Mouse (Mus musculus) myocyte (in vitro differentiated cells): ENCODE measurements around the gene Emsy. TPM values are rescaled to one million over a fixed set of nuclear protein-coding genes. Genes with fewer than 3 reads are reported as not detected.

Source experiments
- H3K27me3 ChIP-seq: one replicate; pipeline ENCODE4 v1.6.1; 2011; ENCODE audit not compliant: control insufficient read depth, insufficient read depth, insufficient read length
- H3K36me3 ChIP-seq: one replicate; pipeline ENCODE4 v1.6.1; 2011; ENCODE audit not compliant: control insufficient read depth, insufficient read depth
- H3K4me2 ChIP-seq: one replicate; pipeline ENCODE4 v1.6.1; 2011; ENCODE audit warnings: low read depth, control low read depth
- H3K4me3 ChIP-seq: one replicate; pipeline ENCODE4 v1.5.1; 2011; ENCODE audit warnings: mild to moderate bottlenecking, control low read depth, moderate library complexity
- H3K79me2 ChIP-seq: one replicate; pipeline ENCODE4 v1.6.1; 2011; ENCODE audit not compliant: control insufficient read depth, insufficient read depth
- H3ac ChIP-seq: one replicate; pipeline ENCODE4 v1.6.1; 2011; ENCODE audit not compliant: control insufficient read depth, insufficient read length
- CEBPB ChIP-seq: IDR thresholded peaks from 2 replicates; pipeline ENCODE4 v1.6.1; 2011; ENCODE audit warnings: mild to moderate bottlenecking, moderate library complexity; ENCODE audit not compliant: poor library complexity, insufficient read depth, severe bottlenecking
- E2F4 ChIP-seq: IDR thresholded peaks from one replicate; pipeline ENCODE4 v1.6.1; 2011; ENCODE audit warnings: mild to moderate bottlenecking, control low read depth, moderate library complexity; ENCODE audit not compliant: insufficient read depth
- MAX ChIP-seq: IDR thresholded peaks from one replicate; pipeline ENCODE4 v1.6.1; 2011; ENCODE audit warnings: low read depth, mild to moderate bottlenecking, control low read depth
- MYOD1 ChIP-seq, 3 experiments: IDR thresholded peaks; one replicate each; pipeline ENCODE4 v1.6.1; 2011; ENCODE audit warnings: control low read depth in 2 of 3, low read depth in 2 of 3, mild to moderate bottlenecking in 2 of 3, moderate library complexity in 1 of 3; ENCODE audit not compliant: insufficient read length in 2 of 3, control insufficient read depth in 1 of 3
- MYOG ChIP-seq, 3 experiments: IDR thresholded peaks; one replicate each; pipeline ENCODE4 v1.6.1; 2011; ENCODE audit warnings: control low read depth in 2 of 3, low read depth in 2 of 3, mild to moderate bottlenecking in 2 of 3; ENCODE audit not compliant: insufficient read length in 2 of 3, control insufficient read depth in 1 of 3, insufficient read depth in 1 of 3
- POLR2A ChIP-seq: IDR thresholded peaks from one replicate; pipeline ENCODE4 v1.6.1; 2011; ENCODE audit warnings: low read depth, mild to moderate bottlenecking, control low read depth, moderate library complexity; ENCODE audit not compliant: insufficient read length
- REST ChIP-seq: IDR thresholded peaks from one replicate; pipeline ENCODE4 v1.6.1; 2011; ENCODE audit warnings: mild to moderate bottlenecking, control low read depth, moderate library complexity; ENCODE audit not compliant: insufficient read depth, insufficient read length
- SRF ChIP-seq: IDR thresholded peaks from one replicate; pipeline ENCODE4 v1.6.1; 2011; ENCODE audit warnings: low read depth; ENCODE audit not compliant: control insufficient read depth, insufficient read length
- TCF12 ChIP-seq: IDR thresholded peaks from one replicate; pipeline ENCODE4 v1.6.1; 2011; ENCODE audit warnings: mild to moderate bottlenecking, control low read depth; ENCODE audit not compliant: poor library complexity, insufficient read depth, severe bottlenecking
- TCF3 ChIP-seq: IDR thresholded peaks from one replicate; pipeline ENCODE4 v1.6.1; 2011; ENCODE audit warnings: low read depth, control low read depth; ENCODE audit not compliant: insufficient read length
- USF1 ChIP-seq: IDR thresholded peaks from one replicate; pipeline ENCODE4 v1.6.1; 2011; ENCODE audit warnings: low read depth, mild to moderate bottlenecking, control low read depth, moderate library complexity
- polyA plus RNA-seq: library from polyadenylated mRNA; unstranded; fragments of >200 nt; fragmentation: generic; extraction: Trizol; gene quantifications from one replicate; pipeline ENCODE4 v1.2.1, GENCODE M21; 2012; ENCODE audit warnings: missing spikeins

The Emsy gene
- polyA plus RNA-seq, 1 experiment: 9.1 TPM

DNA sequence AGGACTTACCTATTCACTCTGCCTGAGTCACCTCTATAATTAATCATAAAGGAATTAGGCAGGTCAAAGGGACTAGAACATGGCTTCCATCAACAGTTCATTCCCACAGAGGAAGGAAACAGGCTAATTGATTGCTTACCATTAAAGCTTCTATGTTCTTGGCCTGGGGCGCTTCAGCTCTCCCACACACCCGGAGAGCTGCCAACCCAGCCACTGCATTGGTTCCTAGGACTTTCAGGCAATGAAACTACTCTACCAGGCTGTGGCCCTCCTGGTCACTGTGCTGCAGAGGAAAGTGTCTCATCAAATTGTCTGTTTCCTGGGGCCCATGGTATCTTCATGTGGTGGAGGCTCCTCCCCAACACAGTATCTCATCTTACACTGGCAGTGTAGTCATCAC lies 20.9 kb upstream of the Emsy start:
- Histone ChIP-seq H3K79me2 (no peaks in the 10 kb centered on the region), H3K4me2 (no peak overlapping the region), H3K36me3 (no peaks in the 10 kb centered on the region), H3ac (no peak overlapping the region), H3K4me3 (no peak overlapping the region), H3K27me3 (no peaks in the 10 kb centered on the region)
- TF ChIP-seq MYOG (IDR thresholded peaks at IDR 0.05; ENCODE audit: control insufficient read depth in 1 of 3, insufficient read depth in 1 of 3, insufficient read length in 2 of 3, low read depth in 2 of 3) (no peak), TCF3 (no peak), SRF (no peak), E2F4 (no peak), REST (no peak), MYOD1 (IDR thresholded peaks at IDR 0.05; ENCODE audit: control insufficient read depth in 1 of 3, insufficient read length in 2 of 3, low read depth in 2 of 3) (no peak), CEBPB (no peak)

DNA sequence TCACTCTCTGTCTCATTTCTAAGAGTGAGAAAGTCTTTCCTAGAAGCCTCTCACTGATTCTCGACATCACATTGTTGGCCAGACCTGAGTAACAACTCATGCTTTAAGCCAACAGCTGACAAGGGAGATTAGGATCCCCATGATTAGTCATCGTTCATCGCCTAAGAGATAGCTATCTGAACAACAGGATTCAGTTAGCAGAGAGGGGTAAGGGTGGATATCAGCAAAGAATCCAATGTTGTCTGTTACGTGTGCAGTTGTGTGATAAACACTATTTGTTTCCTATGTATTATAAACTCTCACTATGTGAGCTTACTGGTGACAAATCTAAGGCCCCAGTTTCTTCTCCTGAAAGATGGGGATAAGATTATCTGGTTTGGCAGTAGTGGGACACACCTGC lies 17.8 kb upstream of the Emsy start:
- Histone ChIP-seq H3K4me3 (no peak overlapping the region), H3ac (no peak overlapping the region), H3K27me3 (no peaks in the 10 kb centered on the region), H3K4me2 (peak overlapping the region; percentile 43), H3K36me3 (no peaks in the 10 kb centered on the region), H3K79me2 (no peaks in the 10 kb centered on the region)
- TF ChIP-seq USF1 (no peak), MYOD1 (IDR thresholded peaks at IDR 0.05; ENCODE audit: control insufficient read depth in 1 of 3, insufficient read length in 2 of 3, low read depth in 2 of 3) (peak in 1 of 3 experiments; percentile 43), CEBPB (no peak), TCF12 (no peak), MYOG (IDR thresholded peaks at IDR 0.05; ENCODE audit: control insufficient read depth in 1 of 3, insufficient read depth in 1 of 3, insufficient read length in 2 of 3, low read depth in 2 of 3) (peak in 1 of 3 experiments; percentile 26)

DNA sequence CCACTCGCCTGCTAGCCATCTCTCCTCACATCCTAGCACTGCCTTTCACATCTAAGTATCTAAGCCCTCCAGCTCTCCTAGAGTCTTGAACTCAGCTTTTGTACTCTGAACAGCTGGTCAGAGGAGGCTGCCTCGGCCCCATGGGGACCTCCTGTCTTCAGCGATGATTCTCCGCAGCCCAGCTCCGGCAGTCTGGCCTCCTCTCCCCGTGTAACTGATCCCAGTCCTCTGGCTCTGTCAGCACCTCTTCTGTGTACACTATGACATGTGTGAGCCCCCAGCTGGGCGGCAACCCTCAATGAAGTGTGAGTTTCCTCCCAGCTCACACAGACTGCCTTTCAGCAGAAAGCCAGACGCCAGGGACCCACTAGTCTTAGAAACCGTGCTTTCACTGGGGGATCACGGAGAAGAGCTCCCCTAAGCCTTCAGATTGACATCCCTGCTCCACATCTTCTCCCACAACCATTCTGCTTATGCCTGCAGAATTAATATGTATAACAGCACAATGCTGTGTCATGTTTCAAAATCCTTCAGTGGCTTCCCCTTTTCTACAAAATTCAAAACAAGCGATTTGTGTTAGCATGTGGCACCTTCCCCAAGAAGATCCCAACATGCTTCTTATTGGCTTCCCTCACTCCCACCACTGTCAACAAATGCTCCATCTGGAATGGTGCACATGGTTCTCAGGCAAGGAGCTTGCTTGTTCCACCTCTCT lies 15.8 kb upstream of the Emsy start:
- no peak overlapping the region for H3ac ChIP-seq
- TF ChIP-seq MYOD1 (IDR thresholded peaks at IDR 0.05; ENCODE audit: control insufficient read depth in 1 of 3, insufficient read length in 2 of 3, low read depth in 2 of 3) (peak in 1 of 3 experiments; percentile 27), MYOG (IDR thresholded peaks at IDR 0.05; ENCODE audit: control insufficient read depth in 1 of 3, insufficient read depth in 1 of 3, insufficient read length in 2 of 3, low read depth in 2 of 3) (peak in 1 of 3 experiments; percentile 8), SRF (no peak), MAX (no peak), USF1 (no peak)
- peak overlapping the region; percentile 33 for H3K4me2 ChIP-seq
- no peaks in the 10 kb centered on the region for H3K36me3 ChIP-seq
- no peak overlapping the region for H3K4me3 ChIP-seq
- no peaks in the 10 kb centered on the region for H3K79me2 ChIP-seq
- H3K27me3 ChIP-seq: no peaks in the 10 kb centered on the region

DNA sequence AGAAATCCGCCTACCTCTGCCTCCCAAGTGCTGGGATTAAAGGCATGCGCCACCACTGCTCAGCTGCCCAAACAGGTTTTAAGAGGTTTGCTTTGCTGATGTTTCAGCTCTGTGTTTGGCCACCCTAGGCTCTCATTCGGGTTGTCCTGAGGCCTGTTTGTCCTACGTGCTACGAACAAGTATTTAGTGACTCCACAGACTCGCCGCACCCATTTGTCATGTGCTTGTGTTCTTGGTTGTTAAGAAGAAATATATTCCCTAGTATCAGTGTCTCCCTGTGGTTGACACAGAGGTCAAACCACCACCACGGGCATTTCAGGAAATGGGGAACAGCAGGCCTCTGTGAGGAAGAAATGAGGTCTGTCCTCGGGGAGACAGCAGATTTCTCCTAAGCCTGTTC lies 14.8 kb upstream of the Emsy start:
- no peaks in the 10 kb centered on the region for H3K27me3 ChIP-seq
- peak overlapping the region; percentile 33 for H3K4me2 ChIP-seq
- H3ac ChIP-seq: no peak overlapping the region
- TF ChIP-seq MAX (no peak), SRF (no peak), TCF12 (no peak), USF1 (no peak)
- H3K4me3 ChIP-seq: no peak overlapping the region
- no peaks in the 10 kb centered on the region for H3K79me2 ChIP-seq
- no peaks in the 10 kb centered on the region for H3K36me3 ChIP-seq

DNA sequence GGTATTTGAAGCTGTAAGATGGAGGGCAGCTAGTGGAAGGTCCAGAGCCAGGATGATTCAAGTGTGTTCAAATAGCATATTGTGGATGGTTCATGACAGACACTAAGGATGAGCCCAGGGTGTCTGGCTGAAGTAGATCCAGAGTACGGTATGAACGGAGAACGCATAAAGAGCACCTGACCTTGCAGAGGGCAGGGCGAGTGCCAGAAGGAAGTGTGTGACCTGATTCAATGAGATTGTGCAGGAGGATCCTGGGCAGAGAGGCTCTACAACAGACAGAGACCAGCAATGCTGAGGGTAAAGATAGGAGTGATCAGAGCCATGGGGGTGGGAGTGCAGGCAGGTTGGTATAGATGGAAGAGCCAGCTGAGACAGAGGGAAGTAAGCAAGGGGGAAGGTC lies 14.2 kb upstream of the Emsy start:
- Histone ChIP-seq H3K4me3 (no peak overlapping the region), H3K79me2 (no peaks in the 10 kb centered on the region), H3K36me3 (no peaks in the 10 kb centered on the region), H3K27me3 (no peaks in the 10 kb centered on the region), H3K4me2 (peak overlapping the region; percentile 33), H3ac (no peak overlapping the region)
- TF ChIP-seq POLR2A (no peak), E2F4 (no peak)
